Mouse (Mus musculus) limb, embryonic 14.5 days (tissue): ENCODE measurements around the gene Tbc1d30. TPM values are rescaled to one million over a fixed set of nuclear protein-coding genes. Genes with fewer than 3 reads are reported as not detected.

Source experiments
- ATAC-seq: fragments of 200-750 bp; cut with Nextera tagmentation; 2 replicates; pipeline ENCODE4 v1.8.0; 2017; ENCODE audit warnings: low read depth, moderate number of reproducible peaks, moderate TSS enrichment; ENCODE audit not compliant: low FRiP score
- DNase-seq: peaks from one replicate; pipeline ENCODE4 v3.0.0-alpha.2; 2015; ENCODE audit warnings: low spot score
- H3K27ac ChIP-seq: fragments of 300-500 bp; sonication (generic); replicated peaks from 2 replicates; pipeline ENCODE4 v1.5.1; 2014; ENCODE audit warnings: low read depth, mild to moderate bottlenecking, low read length, moderate library complexity, mixed read lengths
- H3K27me3 ChIP-seq: fragments of 300-500 bp; sonication (generic); 2 replicates; pipeline ENCODE4 v1.6.1; 2014; ENCODE audit warnings: low read length, mixed read lengths; ENCODE audit not compliant: control insufficient read depth, insufficient read depth
- H3K36me3 ChIP-seq: fragments of 300-500 bp; sonication (generic); 2 replicates; pipeline ENCODE4 v1.6.1; 2014; ENCODE audit warnings: mild to moderate bottlenecking, low read length, moderate library complexity, mixed read lengths; ENCODE audit not compliant: control insufficient read depth, insufficient read depth
- H3K4me1 ChIP-seq: fragments of 300-500 bp; sonication (generic); 2 replicates; pipeline ENCODE4 v1.6.1; 2014; ENCODE audit warnings: antibody characterized with exemption, low read length, mixed read lengths; ENCODE audit not compliant: control insufficient read depth, insufficient read depth
- H3K4me2 ChIP-seq: fragments of 300-500 bp; sonication (generic); replicated peaks from 2 replicates; pipeline ENCODE4 v1.6.1; 2014; ENCODE audit warnings: low read depth, mild to moderate bottlenecking, low read length, moderate library complexity; ENCODE audit not compliant: severe bottlenecking
- H3K4me3 ChIP-seq: fragments of 300-500 bp; sonication (generic); replicated peaks from 2 replicates; pipeline ENCODE4 v1.5.1; 2014; ENCODE audit warnings: low read length
- H3K9ac ChIP-seq: fragments of 300-500 bp; sonication (generic); 2 replicates; pipeline ENCODE4 v1.6.1; 2014; ENCODE audit warnings: mild to moderate bottlenecking, low read depth, low read length, moderate library complexity; ENCODE audit not compliant: severe bottlenecking
- H3K9me3 ChIP-seq: fragments of 300-500 bp; sonication (generic); 2 replicates; pipeline ENCODE4 v1.6.1; 2016; ENCODE audit warnings: low read length; ENCODE audit not compliant: control insufficient read depth
- POLR2A ChIP-seq: fragments of 200-500 bp; IDR thresholded peaks from 2 replicates; pipeline ENCODE4 v1.8.0; 2012; ENCODE audit warnings: inconsistent platforms, mild to moderate bottlenecking, moderate library complexity, borderline replicate concordance; ENCODE audit not compliant: insufficient read depth, insufficient read length; ENCODE audit errors: extremely low read depth
- WGBS: fragments of 180-500 bp; shearing (Covaris S2); extraction: QIAGEN DNeasy Blood & Tissue Kit; methylation state at CpG from one replicate; pipeline ENCODE4 v1.1.7; 2014; 5-methylcytosine and 5-hydroxymethylcytosine counted together
- polyA plus RNA-seq, 2 experiments: library from polyadenylated mRNA; depleted of rRNA in 1 of 2; stranded (reverse) in 1 of 2; unstranded in 1 of 2; fragments of >200 nt; fragmentation: Nextera tagmentation in 1 of 2; extraction: Ambion mirVana in 1 of 2; gene quantifications; 2 replicates each; pipeline versions ENCODE4 v1.2.1 to v1.2.3; 2012 to 2014

Tbc1d30 gene
- polyA plus RNA-seq, 2 experiments = 1.3 TPM

DNA sequence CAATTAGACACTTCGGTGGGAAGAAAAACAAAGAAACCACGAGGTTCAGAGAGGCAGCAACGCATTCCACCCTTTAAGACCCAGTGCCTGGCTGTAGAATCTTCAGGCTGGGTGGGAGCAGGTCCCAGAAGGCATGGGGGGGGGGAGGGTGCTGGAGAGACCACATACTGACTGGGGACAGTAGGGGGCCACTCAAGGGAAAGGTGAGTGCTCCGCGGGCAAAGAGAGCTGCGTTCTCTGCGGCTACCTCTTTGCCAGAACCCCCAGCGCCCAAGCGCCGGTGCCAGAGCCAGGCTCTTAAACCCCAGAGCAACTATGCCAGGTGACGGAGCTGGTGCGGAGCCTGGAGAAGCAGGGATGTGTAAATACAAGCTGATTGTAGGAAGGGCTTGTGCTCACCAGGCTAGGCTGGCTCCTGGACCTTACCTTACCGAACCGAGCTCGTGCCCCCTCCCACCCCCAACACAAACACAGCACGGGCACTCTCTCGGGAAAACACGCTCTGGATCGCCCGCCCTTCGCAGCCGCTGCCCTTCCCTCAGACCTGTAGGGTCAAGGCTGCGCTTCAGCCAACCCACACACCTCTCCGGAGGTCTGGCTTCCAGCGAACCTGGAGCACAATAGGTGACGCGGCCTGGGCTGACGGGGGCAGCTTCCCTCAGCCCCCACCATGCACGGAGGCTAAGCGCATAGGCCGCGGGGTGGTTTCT lies 41.1 kb downstream of the Tbc1d30 start:
- H3K9ac ChIP-seq = peak overlapping the region; percentile 54; the same call in 1 of the 2 replicates

DNA sequence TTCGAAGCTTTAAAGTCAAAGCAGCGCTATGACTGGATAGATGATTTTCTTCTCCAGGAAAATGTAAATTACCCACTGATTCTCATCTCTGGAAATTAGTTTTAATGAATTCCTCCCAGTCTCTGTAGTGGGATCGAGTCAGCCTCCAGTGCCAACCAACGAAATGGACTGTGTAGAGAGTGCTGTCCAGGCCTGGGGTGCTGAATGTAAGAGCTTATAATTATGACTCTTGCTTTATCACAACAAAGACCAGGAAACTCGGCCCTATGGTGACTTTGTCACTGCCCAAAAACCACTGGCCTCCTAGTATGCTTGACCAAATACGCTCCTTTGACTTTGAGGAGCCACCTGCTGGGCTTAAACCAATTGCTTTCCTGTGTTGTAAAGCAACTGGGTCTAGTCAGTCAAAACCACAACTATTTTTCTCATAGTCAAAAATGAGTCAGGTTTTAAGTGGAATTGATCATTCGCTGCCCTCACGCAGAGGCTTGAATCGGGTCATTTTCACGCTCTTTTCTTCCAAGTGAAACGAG lies 41.9 kb downstream of the Tbc1d30 start:
- no peaks in the 10 kb centered on the region for H3K36me3 ChIP-seq
- WGBS = 22% methylated on average over 11 of the region's 11 CpGs
- H3K27me3 ChIP-seq = peaks cover 36% of the 10 kb centered on the region
- H3K4me2 ChIP-seq = no peak overlapping the region; the same call in 1 of the 2 replicates
- peaks cover 9% of the 10 kb centered on the region for H3K4me1 ChIP-seq
- DNase-seq = peak; percentile 59
- H3K4me3 ChIP-seq = no peak overlapping the region
- H3K27ac ChIP-seq = no peak overlapping the region
- H3K9ac ChIP-seq = no peak overlapping the region
- H3K9me3 ChIP-seq = no peaks in the 10 kb centered on the region
- ATAC-seq = no peak
- TF ChIP-seq POLR2A = no peak

More for the DNA sequence above, 41.1 kb downstream of the Tbc1d30 start:
- no peak overlapping the region for H3K27ac ChIP-seq
- H3K4me3 ChIP-seq = peak overlapping the region; percentile 71
- H3K36me3 ChIP-seq = no peaks in the 10 kb centered on the region
- WGBS = 1% methylated on average over 28 of the region's 32 CpGs
- ATAC-seq (no peak), DNase-seq (no peak)
- no peaks in the 10 kb centered on the region for H3K9me3 ChIP-seq
- H3K4me2 ChIP-seq = peak overlapping the region; percentile 99
- H3K27me3 ChIP-seq = peaks cover 43% of the 10 kb centered on the region
- TF ChIP-seq POLR2A = no peak
- peaks cover 9% of the 10 kb centered on the region for H3K4me1 ChIP-seq

DNA sequence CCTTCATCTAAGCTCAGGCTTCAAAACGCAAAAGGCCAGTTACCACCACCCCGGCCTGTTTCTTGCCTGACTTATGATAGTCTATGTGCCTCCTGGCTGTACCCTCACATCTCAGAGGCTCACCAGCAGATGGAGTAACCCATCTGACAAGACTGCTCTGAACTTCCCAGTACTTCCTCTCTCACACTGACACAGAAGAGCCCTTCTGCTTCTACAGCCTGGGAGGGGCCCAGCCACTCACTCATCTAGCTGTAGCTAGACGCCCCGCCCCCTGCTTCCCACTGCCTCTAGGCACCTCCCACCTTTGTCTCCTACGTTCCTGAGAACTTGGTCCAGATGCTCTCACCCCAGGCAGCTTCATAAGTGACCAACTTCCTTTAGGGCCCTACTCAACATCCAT lies 45.6 kb downstream of the Tbc1d30 start:
- Histone ChIP-seq H3K4me2 (no peak overlapping the region), H3K9ac (no peak overlapping the region), H3K27me3 (peaks cover 20% of the 10 kb centered on the region), H3K27ac (no peak overlapping the region), H3K9me3 (no peaks in the 10 kb centered on the region), H3K4me1 (peaks cover 9% of the 10 kb centered on the region), H3K4me3 (no peak overlapping the region), H3K36me3 (no peaks in the 10 kb centered on the region)
- 33% methylated on average over 5 of the region's 5 CpGs for WGBS
- DNase-seq (no peak), ATAC-seq (no peak)
- no peak for TF ChIP-seq POLR2A

DNA sequence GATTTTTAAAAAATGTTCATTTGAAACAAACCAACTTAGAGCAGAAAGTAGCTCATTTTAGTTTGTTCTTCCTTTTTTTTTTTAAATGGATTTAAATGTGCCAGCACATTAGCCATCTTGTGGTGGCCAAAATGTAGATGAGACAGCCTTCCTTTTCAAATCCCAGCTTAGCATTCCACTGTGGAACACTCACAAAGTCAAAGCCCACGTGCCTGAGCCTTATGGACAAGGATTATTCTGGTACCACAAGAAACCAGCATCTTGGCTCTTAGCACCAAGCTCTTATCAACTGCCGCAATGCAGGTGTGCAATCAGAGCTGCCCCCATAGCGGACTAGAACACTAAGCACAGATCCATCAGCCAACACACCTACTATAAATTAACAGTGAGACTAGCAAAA lies 47.5 kb downstream of the Tbc1d30 start:
- 82% methylated on average over 3 of the region's 3 CpGs for WGBS
- Histone ChIP-seq H3K27ac (no peak overlapping the region), H3K36me3 (no peaks in the 10 kb centered on the region), H3K4me1 (no peaks in the 10 kb centered on the region), H3K27me3 (peaks cover 3% of the 10 kb centered on the region; the same call in 1 of the 2 replicates), H3K4me3 (no peak overlapping the region), H3K4me2 (no peak overlapping the region), H3K9me3 (no peaks in the 10 kb centered on the region), H3K9ac (no peak overlapping the region)
- DNase-seq (no peak), ATAC-seq (no peak)
- TF ChIP-seq POLR2A = no peak

DNA sequence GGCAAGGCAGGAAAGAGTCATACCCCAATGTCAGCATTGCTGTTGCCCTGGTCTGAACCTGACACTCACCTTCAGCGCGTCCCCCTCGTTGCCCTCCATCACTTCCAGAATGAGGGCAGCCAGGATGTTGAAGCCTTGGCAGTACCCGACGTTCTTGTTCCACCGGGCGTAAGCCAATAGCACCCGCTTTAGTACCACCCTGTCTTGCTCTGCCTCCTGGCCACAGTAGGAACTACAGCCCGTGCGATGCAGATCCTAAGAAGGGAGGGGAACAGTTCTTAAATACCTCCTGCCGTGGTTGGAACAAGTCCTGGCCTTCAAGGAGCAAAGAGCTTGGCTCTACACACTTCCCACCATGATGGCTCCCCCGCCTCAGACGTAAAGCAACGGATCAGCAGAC lies 49.2 kb downstream of the Tbc1d30 start:
- Histone ChIP-seq H3K27me3 (no peaks in the 10 kb centered on the region), H3K36me3 (no peaks in the 10 kb centered on the region), H3K4me3 (no peak overlapping the region), H3K27ac (no peak overlapping the region), H3K9me3 (no peaks in the 10 kb centered on the region), H3K9ac (no peak overlapping the region), H3K4me2 (no peak overlapping the region), H3K4me1 (peaks cover 4% of the 10 kb centered on the region)
- no peak for TF ChIP-seq POLR2A
- no peak for DNase-seq
- WGBS = 79% methylated on average over 14 of the region's 14 CpGs
- no peak for ATAC-seq
